In genomic region chr11:85830901-85831341, GRCm38 (mm10) we compare ENCODE assay signal across 8 mouse cellular contexts. TPM values are rescaled to one million over a fixed set of nuclear protein-coding genes. Genes with fewer than 3 reads are reported as not detected.
DNase-seq lines count a peak whose midpoint lies in the region; ATAC-seq and TF ChIP-seq lines count a peak whose summit lies in the region.

No protein-coding gene starts in this region.

- TF ChIP-seq POLR2A in limb, embryonic 14.5 days (IDR thresholded peaks at IDR 0.05; ENCODE audit: borderline replicate concordance, extremely low read depth, insufficient read depth, insufficient read length) = no peak

- peak; percentile 59 for DNase-seq in forebrain, embryonic 10.5 days (ENCODE audit: extremely low spot score, low spot score)
- peak; percentile 29 to 37 for DNase-seq in B cell, adult 2 months
- peak; percentile 71 for DNase-seq in forelimb bud, embryonic 11.5 days (ENCODE audit: low read depth, low spot score)
- no peak for DNase-seq in limb, embryonic 14.5 days (ENCODE audit: low spot score)
- no peak for DNase-seq in thymus, postnatal 4 days
- no peak for DNase-seq in left cerebral cortex, adult 9 months (ENCODE audit: low spot score in 2 of 2)

- H3K27me3 ChIP-seq in forebrain, embryonic 10.5 days (ENCODE audit: poor library complexity, severe bottlenecking) = peaks cover 100% of the 10 kb centered on the region
- H3K27me3 ChIP-seq in forebrain, embryonic 12.5 days = peaks cover 98% of the 10 kb centered on the region
- H3K27me3 ChIP-seq in limb, embryonic 14.5 days (ENCODE audit: control insufficient read depth, insufficient read depth, low read length) = peaks cover 72% of the 10 kb centered on the region

- H3K4me1 ChIP-seq in forebrain, embryonic 10.5 days = peaks cover 69% of the 10 kb centered on the region
- H3K4me1 ChIP-seq in forebrain, embryonic 12.5 days = peaks cover 48% of the 10 kb centered on the region
- peaks cover 22% of the 10 kb centered on the region for H3K4me1 ChIP-seq in limb, embryonic 14.5 days (ENCODE audit: control insufficient read depth, insufficient read depth, low read length)

- no peaks in the 10 kb centered on the region for H3K9me3 ChIP-seq in forebrain, embryonic 10.5 days
- H3K9me3 ChIP-seq in forebrain, embryonic 12.5 days = no peaks in the 10 kb centered on the region
- H3K9me3 ChIP-seq in limb, embryonic 14.5 days (ENCODE audit: control insufficient read depth, low read length) = no peaks in the 10 kb centered on the region

- H3K27ac ChIP-seq in forebrain, embryonic 10.5 days = peak overlapping the region; percentile 70
- H3K27ac ChIP-seq in forebrain, embryonic 12.5 days = no peak overlapping the region
- H3K27ac ChIP-seq in limb, embryonic 14.5 days (replicated peaks; ENCODE audit: low read depth, low read length) = no peak overlapping the region

- peak overlapping the region; percentile 55 for H3K4me3 ChIP-seq in forebrain, embryonic 10.5 days
- H3K4me3 ChIP-seq in forebrain, embryonic 12.5 days (replicated peaks) = no peak overlapping the region
- H3K4me3 ChIP-seq in limb, embryonic 14.5 days (replicated peaks; ENCODE audit: low read length) = peak overlapping the region; percentile 50

- no peak overlapping the region for H3K4me2 ChIP-seq in forebrain, embryonic 12.5 days
- peak overlapping the region; percentile 89 for H3K4me2 ChIP-seq in limb, embryonic 14.5 days (replicated peaks; ENCODE audit: low read depth, low read length, severe bottlenecking)

- H3K9ac ChIP-seq in forebrain, embryonic 12.5 days = no peak overlapping the region
- H3K9ac ChIP-seq in limb, embryonic 14.5 days (ENCODE audit: low read depth, low read length, severe bottlenecking) = no peak overlapping the region

- no peaks in the 10 kb centered on the region for H3K36me3 ChIP-seq in forebrain, embryonic 10.5 days (replicated peaks)
- no peaks in the 10 kb centered on the region for H3K36me3 ChIP-seq in forebrain, embryonic 12.5 days (replicated peaks)
- H3K36me3 ChIP-seq in limb, embryonic 14.5 days (ENCODE audit: control insufficient read depth, insufficient read depth, low read length) = peaks cover 3% of the 10 kb centered on the region; the same call in 1 of the 2 replicates

- no peak for ATAC-seq in forebrain, embryonic 12.5 days (ENCODE audit: low FRiP score)
- ATAC-seq in limb, embryonic 14.5 days (ENCODE audit: low FRiP score, low read depth) = no peak
- ATAC-seq in inflammation-experienced regulatory T-cells, adult 6 months = no peak

- under 1% methylated on average over 17 of the region's 17 CpGs for WGBS in forebrain, embryonic 10.5 days
- under 1% methylated on average over 17 of the region's 17 CpGs for WGBS in forebrain, embryonic 12.5 days
- WGBS in limb, embryonic 14.5 days = 4% methylated on average over 17 of the region's 17 CpGs

RNA-seq across cellular contexts. Expression of gene Tbx2, which starts 1.4 kb away (rescaled TPM):
- polyA plus RNA-seq in forebrain, embryonic 10.5 days (2016; fragmentation: Nextera tagmentation; extraction: Ambion mirVana) = 2.5 and 3.2 TPM in 2 replicates
- 0.81 and 1.0 TPM in 2 replicates for polyA plus RNA-seq in forebrain, embryonic 12.5 days (2016; fragmentation: Nextera tagmentation; extraction: Ambion mirVana)
- polyA plus RNA-seq in limb, embryonic 14.5 days (2012; rRNA removed) = 31.7 and 39.1 TPM in 2 replicates
- polyA plus RNA-seq in limb, embryonic 14.5 days (2014; fragmentation: Nextera tagmentation; extraction: Ambion mirVana) = 6.5 and 9.3 TPM in 2 replicates
- polyA plus RNA-seq in inflammation-experienced regulatory T-cells, adult 6 months (2017; shearing (Covaris generic)) = not detected

RNA-seq across cellular contexts. Expression of gene Gm11444, which starts 19.2 kb away (rescaled TPM):
- polyA plus RNA-seq in forebrain, embryonic 10.5 days (2016; fragmentation: Nextera tagmentation; extraction: Ambion mirVana) = not detected in 2 replicates
- not detected in 2 replicates for polyA plus RNA-seq in forebrain, embryonic 12.5 days (2016; fragmentation: Nextera tagmentation; extraction: Ambion mirVana)
- not detected in 2 replicates for polyA plus RNA-seq in limb, embryonic 14.5 days (2012; rRNA removed)
- polyA plus RNA-seq in limb, embryonic 14.5 days (2014; fragmentation: Nextera tagmentation; extraction: Ambion mirVana) = not detected in 2 replicates
- not detected for polyA plus RNA-seq in inflammation-experienced regulatory T-cells, adult 6 months (2017; shearing (Covaris generic))

RNA-seq across cellular contexts. Expression of gene Tbx4, which starts 55.3 kb away (rescaled TPM):
- 0.25 and 0.30 TPM in 2 replicates for polyA plus RNA-seq in forebrain, embryonic 10.5 days (2016; fragmentation: Nextera tagmentation; extraction: Ambion mirVana)
- polyA plus RNA-seq in forebrain, embryonic 12.5 days (2016; fragmentation: Nextera tagmentation; extraction: Ambion mirVana) = 0.23 and 0.42 TPM in 2 replicates
- polyA plus RNA-seq in limb, embryonic 14.5 days (2012; rRNA removed) = 37.5 and 52.7 TPM in 2 replicates
- polyA plus RNA-seq in limb, embryonic 14.5 days (2014; fragmentation: Nextera tagmentation; extraction: Ambion mirVana) = 15.5 and 20.0 TPM in 2 replicates
- polyA plus RNA-seq in inflammation-experienced regulatory T-cells, adult 6 months (2017; shearing (Covaris generic)) = not detected

Comparison
In these comparisons a context has a peak if more than half of its experiments do, and no peak if none do; other contexts are left out.
1. DNase-seq: peak in forebrain, embryonic 10.5 days (single experiment), B cell, adult 2 months (2 of 2) and forelimb bud, embryonic 11.5 days (single experiment); none in limb, embryonic 14.5 days (single experiment), thymus, postnatal 4 days (single experiment) and left cerebral cortex, adult 9 months (0 of 2).
2. RNA of gene Tbx4, which starts 55.3 kb away (polyA plus RNA-seq): 15.5 to 52.7 TPM in limb, embryonic 14.5 days; 0.23 to 0.42 TPM in forebrain, embryonic 12.5 days, 0.25 to 0.30 TPM in forebrain, embryonic 10.5 days and not detected in inflammation-experienced regulatory T-cells, adult 6 months; every median in the first group is over 10 times any median in the second.